Mouse (Mus musculus) cerebral cortex, adult 2 months (tissue): Measurements from ENCODE around the gene Sptbn2.

Experiments
- WGBS: fragments of 180-500 bp; shearing (Covaris S2); methylation state at CpG from one replicate; pipeline ENCODE4 v1.1.7; 2018; 5-methylcytosine and 5-hydroxymethylcytosine counted together

The Sptbn2 gene

DNA sequence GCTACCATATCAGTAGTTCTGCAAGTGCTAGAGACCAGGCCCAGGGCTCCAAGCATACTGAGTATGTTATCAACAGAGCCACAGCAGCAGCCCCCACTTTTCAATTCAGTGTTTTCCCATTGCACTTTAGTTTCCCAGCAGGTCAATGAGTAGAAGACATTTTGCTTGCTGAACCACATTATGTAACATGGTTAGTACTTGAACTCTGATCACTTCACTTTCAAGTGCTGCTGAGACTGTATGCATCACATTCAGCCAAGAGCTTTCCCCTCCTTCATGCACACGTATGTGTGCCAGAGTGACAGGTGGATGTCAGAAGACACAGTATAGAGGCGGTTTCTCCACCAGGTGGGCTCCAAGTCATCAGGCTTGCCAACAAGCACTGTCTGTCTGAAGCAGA, 71.9 kb downstream of the Sptbn2 start:
- 62% methylated on average over 2 of the region's 2 CpGs for WGBS

- 60% methylated on average over 7 of the region's 7 CpGs for WGBS
Observed at GRCm38 (mm10) chr19:4785206-4785605, 74.2 kb downstream of the Sptbn2 start.

- 86% methylated on average over 2 of the region's 2 CpGs for WGBS
Observed at GRCm38 (mm10) chr19:4786313-4786712, 75.3 kb downstream of the Sptbn2 start.

DNA sequence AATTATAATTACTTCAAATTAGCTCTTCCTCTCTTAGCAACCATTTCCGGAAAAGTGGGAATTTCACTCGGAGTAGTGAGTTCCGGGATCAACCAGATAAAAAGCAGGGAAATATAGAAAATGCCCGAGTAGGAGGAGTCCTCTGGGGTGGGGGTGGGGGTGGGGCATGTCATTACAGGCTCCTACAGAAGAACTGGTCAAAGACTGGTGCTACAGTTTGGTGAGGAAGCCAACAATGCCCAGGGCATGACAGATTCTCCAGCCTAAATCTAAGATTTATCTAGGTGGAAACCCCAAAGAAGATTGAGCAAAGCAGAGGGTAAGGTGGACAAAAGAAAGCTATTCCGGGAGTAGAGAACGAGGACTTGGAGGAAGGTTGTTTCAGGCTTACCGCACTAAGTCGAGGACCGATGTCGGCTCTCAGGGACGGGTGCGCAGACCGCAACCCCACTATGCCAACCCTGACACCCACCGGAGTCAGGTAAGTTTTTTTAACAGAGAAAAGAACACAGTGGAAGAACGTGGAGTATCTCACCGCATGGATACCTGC, 82.4 kb downstream of the Sptbn2 start:
- WGBS = under 1% methylated on average over 16 of the region's 16 CpGs

GRCm38 (mm10) chr19:4793831-4794422, 83.0 kb downstream of the Sptbn2 start, which contains the start of gene Rbm4:
TSS of gene Rbm4 (minus strand) at chr19:4793901.
- WGBS = under 1% methylated on average over 31 of the region's 31 CpGs

DNA sequence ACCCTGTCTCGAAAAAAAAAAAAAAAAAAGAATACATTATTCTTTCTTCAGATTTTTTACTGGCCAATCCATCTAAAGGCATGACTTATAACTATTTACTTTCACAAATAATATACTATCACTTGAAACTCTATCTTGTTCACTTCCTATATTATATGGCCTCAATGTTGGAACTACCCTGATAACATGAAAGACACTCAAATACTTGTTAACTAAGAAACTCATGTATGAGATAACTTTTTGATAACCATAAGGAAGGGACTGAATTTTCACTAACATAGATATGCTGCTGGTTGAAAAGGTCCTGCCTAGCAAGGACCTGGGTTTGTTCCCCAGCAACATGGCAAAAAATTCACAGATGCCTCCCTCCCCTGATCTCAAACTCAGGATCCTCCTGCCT, 85.0 kb downstream of the Sptbn2 start:
- 71% methylated on average over 1 of the region's 1 CpGs for WGBS

- WGBS = 47% methylated on average over 2 of the region's 2 CpGs
Observed at GRCm38 (mm10) chr19:4797846-4798245, 86.9 kb downstream of the Sptbn2 start.

DNA sequence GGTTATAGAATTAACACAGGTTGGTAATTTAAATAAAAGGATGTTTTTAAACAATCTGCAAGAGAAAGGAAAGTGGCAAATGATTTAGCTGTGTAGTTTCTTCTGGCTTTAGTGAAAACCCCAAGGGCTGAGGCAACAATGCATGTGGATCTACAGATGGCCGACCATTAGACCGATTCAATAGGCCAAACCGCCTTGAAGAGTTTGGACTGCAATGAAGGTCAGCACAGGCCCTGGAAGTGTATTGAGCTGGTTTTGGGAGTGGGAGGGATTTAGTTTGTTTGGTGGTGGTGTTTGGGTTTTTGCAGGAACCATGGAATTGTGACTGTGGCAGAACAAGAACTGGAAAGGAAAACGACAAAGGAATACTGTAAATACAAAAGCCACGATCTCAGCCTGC, 88.1 kb downstream of the Sptbn2 start:
- 80% methylated on average over 5 of the region's 5 CpGs for WGBS
